Mouse (Mus musculus) heart, postnatal 0 days (tissue): ENCODE results near the gene Gpn3.

Source experiments
- CTCF ChIP-seq: IDR thresholded peaks from 2 replicates; pipeline ENCODE4 v1.5.1; 2016; ENCODE audit warnings: antibody characterized with exemption, control low read depth, low read depth
- EP300 ChIP-seq: IDR thresholded peaks from 2 replicates; pipeline ENCODE4 v1.6.1; 2016; ENCODE audit warnings: antibody characterized with exemption, low read depth

- TF ChIP-seq CTCF (no peak), EP300 (no peak)
These were observed 19.0 kb downstream of the Gpn3 start for GRCm38 (mm10) chr5:122390671-122391070.
